Mouse (Mus musculus): ENCODE measurements around the gene Ptpru. TPM values are rescaled to one million over a fixed set of nuclear protein-coding genes. Genes with fewer than 3 reads are reported as not detected.
A peak's percentile ranks its signal among the peaks of the same experiment; 100 is the strongest.
"Not testable (repeated sequence)": the region's sequence is repeated elsewhere in the genome, so short reads cannot be mapped to it uniquely, and the experiment has no call there.

Ptpru gene
- total RNA-seq, 2 experiments from 2014 or later: 63.8 to 64.9 TPM

DNA sequence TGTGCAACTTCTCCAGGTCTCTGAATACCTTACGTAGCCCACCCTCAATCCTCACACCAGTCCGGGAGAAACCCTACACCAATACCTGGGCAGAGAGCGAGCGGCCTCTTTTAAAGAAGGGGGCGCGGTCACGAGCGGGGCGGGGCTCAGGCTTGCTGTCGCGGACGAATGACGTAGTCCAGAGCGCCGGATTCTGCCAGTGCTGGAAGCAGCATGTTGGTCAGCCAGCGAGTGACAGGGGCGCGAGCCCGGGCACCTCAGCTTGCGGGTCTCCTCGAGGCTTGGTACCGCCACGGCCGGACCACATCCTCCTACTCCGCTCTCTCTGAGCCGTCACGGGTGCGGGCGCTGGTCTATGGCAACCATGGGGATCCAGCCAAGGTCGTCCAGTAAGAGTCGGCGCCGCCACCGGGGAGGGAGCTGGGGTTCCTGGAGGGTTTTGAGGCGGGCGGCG, 5.2 kb upstream of the Ptpru start, which contains the start of gene Mecr:
Gene Mecr, plus strand, starts transcription at position 181 of the 454 bp plus-strand sequence.
- DNase-seq (ENCODE audit: low spot score in 2 of 2): peak; percentile 92 to 96
- intact Hi-C loops (cut with DNase I): no loop called here

DNA sequence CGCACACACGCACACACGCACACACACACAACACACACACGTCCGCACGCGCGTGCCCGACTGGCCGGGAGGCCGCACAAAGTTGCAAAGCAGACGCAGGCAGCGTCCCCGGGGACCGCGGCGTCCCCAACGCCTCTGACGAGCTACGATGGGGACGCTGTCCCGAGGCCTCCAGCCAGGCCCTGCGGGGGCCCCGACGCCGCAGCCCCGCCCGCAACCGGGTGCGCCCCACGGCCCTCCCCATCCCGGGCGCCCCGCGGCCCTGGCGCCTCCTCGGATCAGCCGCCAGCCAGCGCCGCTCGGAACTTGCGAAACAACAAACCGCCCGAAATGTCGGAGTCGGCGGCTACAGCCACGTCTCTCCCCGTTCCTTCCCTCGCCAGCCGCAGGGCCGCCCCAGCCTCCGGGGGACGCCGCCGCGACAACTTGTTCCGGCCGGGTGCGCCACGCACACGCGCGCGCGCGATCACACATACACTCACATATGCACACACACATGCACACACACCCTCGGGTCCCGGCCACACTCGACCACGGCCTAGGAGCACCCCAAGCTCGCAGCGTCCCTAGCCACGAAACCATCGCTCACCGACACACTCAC, 1.1 kb downstream of the Ptpru start:
- DNase-seq (ENCODE audit: low spot score in 2 of 2): no peak
- intact Hi-C loops (cut with DNase I): loop anchor here (5.0 to 10.0 kb wide), 3 partner anchors 350 to 1042 kb away; partner anchors contain the start of gene Sdc3

DNA sequence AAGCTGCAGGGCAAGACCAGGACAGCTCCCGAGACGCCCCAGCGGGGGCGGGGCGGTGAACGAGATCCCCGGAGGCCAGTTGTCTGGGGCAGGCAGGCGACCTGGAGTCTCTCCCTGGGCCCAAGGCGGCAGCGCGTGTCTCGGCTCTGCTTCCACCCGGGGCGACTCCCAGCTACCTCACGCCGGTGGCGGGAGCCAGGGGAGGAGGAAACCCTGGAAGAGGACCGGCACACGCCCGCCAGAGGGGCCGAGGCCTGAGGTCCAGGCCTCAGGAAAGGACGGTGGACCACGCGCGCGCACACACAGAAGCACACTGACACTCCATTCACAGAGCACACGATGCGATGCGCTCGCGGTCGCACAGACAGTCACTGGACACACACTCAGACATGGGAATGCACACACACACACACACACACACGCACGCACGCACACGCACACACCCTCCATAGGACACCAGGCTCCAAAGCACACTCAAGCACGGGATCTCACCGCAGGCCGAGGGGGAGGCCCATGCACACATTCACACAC, 1.7 kb downstream of the Ptpru start:
- no peak for DNase-seq (ENCODE audit: low spot score in 2 of 2)
- intact Hi-C loops (cut with DNase I): loop anchor here (5.0 to 10.0 kb wide), 3 partner anchors 349 to 1042 kb away; partner anchors contain the start of gene Sdc3

DNA sequence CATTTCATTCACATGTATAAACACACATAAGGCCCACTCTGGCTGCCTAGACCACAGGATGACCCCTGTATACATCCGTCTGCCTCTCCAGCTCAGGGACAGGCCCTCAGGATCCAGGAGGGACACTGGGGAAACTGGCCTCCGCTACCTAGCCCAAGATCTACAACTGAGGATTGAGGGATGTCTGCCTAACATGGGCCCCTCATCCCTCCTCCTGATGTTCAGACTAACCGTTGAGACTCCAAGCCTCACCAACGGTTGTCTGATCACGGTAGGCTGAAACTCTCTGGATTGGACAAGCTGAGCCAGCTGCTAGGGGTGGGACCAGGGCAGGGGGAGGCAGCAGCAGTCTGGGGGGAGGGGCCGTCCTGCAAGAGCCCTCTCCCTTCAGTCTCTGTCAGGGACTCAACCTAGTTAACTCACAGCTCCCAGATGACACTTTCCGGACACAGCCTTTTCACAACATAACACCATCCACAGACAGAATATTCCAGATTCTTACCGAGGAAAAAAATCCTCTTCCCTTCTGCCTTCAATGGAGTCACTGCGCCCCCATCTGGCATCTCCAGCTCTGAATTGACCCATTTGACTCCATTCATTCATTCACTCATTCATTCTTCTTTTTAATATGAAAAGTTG, 4.0 kb downstream of the Ptpru start:
- DNase-seq (ENCODE audit: low spot score in 2 of 2): peak in 1 of 2 experiments; percentile 50
- intact Hi-C loops (cut with DNase I): loop anchor here (5.0 to 10.0 kb wide), 3 partner anchors 52 to 1039 kb away; partner anchors contain the start of gene Sdc3

DNA sequence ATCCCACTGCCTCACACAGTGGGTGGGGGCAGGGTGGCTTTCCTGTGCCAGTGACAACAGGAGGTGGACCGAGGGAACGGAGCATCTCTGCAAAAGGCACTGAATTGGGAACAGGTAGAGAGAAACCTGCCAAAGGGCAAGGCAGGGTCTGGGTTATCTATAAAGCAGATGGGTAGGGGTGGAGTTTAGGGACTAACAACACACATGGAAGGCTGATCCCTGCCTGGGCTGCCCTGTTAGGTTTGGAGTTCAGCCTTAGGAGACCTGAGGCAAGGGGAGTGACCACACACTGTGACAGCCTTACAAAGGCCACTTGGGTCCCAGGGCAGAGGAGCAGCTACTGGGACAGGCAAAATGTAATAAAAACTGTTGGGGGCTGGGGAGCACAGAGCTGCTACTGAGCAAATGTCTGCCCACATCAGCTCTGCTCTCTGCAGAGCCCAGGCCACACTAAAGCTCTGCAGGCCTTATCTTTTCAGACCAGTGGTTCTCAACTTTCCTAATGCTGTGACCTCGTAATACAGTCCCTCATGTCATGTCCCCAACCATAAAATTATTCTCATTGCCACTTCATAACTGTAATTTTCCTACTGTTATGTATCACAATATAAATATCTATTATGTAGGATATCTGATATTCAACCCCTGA, 5.2 kb downstream of the Ptpru start:
- intact Hi-C loops (cut with DNase I): loop anchor here (5.0 to 10.0 kb wide), 3 partner anchors 51 to 1038 kb away; partner anchors contain the start of gene Sdc3
- DNase-seq (ENCODE audit: low spot score in 2 of 2): no peak

DNA sequence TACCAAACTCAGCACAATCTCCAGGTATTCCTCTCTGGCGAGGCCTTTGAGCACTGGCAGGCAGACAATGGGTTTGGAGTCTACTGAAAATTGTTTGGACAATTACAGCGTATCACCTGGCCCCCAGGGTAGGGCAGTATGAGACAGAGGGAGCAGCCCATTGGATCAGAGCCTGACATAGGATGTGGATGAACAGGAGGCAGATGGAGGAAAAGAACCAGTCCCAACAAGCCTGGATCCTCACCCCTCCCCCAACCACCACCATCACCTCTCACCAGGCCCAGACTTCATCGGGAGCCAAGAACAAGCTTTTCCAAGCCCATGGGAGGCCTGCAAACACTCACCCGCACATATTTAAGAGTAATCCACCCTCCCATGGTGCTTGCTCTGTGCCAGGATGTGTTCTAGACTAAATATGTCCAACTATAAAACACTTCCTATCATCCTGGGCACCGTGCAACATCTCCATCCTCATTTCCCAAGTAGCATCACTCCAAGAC, 6.5 kb downstream of the Ptpru start:
- no peak for DNase-seq (ENCODE audit: low spot score in 2 of 2)
- intact Hi-C loops (cut with DNase I): loop anchor here (5.0 to 10.0 kb wide), 3 partner anchors 49 to 1037 kb away; partner anchors contain the start of gene Sdc3

DNA sequence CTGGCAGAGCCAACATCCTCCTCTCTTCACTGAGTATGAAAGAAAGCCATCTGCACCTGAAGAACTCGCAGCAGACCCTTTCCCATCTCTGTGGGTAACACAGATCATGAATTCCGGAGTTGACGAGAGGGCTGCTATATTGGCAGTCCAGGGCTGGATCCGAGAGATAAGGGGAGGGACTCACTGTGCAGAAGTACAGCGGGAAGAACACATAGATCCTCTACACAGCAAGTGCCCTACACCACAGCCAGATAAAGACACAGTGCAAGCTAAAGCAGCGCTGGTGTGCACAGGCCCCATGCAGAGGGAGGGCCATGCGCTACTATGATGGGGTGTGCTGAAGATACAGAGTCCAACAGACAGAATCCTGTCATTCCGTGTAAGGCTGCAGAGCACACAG, 9.0 kb downstream of the Ptpru start:
- intact Hi-C loops (cut with DNase I): no loop called here
- no peak for DNase-seq (ENCODE audit: low spot score in 2 of 2)

DNA sequence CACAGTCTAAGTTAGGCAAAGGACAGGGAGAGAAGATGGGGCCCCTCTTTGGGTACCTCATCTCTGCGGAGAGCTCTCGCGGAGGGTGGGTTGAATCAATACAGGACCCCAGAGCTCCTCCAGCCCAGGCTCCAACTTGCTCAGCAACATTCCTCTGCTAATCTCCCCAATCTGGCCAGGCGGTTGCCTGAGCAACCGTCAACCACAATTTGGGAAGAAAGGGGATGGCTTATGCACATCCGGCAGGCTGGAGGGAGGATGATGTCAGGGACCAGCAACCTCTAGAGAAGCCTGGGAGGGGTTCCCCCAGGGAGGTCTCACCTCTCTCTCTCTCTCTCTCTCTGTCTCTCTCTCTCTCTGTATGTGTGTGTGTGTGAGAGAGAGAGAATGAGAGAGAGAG, 11.2 kb downstream of the Ptpru start:
- intact Hi-C loops (cut with DNase I): no loop called here
- no peak for DNase-seq (ENCODE audit: low spot score in 2 of 2)

DNA sequence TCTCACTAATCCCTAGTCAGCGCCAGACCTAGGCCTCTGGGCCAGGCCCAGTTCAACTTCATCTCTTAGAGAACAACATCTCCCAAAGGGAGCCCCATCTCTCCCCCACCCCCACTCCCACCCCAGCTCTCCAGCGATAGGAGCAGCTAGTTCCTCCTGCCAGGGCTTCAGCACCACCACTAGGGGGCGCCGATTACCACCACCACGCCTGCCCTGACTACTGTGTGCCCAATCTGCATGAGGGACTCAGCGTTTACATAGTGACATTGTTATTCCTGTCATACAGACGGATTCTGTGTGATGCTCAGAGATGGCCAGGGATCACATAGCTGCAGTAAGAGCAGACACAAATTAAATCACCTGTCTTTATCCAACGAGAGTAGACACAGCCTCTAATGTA, 12.3 kb downstream of the Ptpru start:
- no peak for DNase-seq (ENCODE audit: low spot score in 2 of 2)
- intact Hi-C loops (cut with DNase I): no loop called here

DNA sequence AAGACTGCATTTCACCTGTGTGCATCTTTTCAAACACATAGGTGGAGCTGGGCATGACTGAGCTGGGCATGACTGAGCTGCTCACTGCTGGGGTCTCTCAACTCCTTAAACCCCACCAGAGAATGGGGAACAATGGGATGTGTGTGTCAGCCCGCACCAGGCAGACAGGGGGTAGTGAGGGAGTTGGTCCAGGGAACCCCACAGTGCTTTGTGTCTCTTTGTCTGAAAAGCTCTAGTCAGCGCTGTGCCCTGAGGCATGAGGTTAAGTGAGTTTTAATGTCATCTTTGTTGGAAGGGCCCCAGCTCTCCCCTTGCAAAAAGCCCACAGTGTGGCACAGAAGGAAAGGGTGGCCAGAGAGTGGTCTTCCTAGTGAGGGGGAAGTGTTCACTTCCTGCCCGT, 13.1 kb downstream of the Ptpru start:
- intact Hi-C loops (cut with DNase I): no loop called here

DNA sequence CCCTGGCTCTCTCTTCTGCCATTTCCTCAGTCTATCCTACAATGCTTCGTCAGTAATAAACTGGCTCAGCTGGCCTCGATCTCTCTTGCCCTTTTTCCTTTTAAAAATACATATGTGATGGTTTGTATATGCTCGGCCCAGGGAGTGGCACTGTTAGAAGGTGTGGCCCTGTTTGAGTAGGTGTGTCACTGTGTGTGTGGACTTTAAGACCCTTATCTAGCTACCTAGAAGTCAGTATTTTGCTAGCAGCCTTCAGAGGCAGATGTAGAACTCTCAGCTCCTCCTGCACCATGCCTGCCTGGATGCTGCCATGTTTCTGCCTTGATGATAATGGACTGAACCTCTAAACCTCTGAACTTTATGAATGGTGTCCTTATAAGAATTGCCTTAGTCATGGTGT, 15.5 kb downstream of the Ptpru start:
- no peak for DNase-seq (ENCODE audit: low spot score in 2 of 2)
- intact Hi-C loops (cut with DNase I): no loop called here

More for the DNA sequence above, 13.1 kb downstream of the Ptpru start:
- no peak for DNase-seq (ENCODE audit: low spot score in 2 of 2)

DNA sequence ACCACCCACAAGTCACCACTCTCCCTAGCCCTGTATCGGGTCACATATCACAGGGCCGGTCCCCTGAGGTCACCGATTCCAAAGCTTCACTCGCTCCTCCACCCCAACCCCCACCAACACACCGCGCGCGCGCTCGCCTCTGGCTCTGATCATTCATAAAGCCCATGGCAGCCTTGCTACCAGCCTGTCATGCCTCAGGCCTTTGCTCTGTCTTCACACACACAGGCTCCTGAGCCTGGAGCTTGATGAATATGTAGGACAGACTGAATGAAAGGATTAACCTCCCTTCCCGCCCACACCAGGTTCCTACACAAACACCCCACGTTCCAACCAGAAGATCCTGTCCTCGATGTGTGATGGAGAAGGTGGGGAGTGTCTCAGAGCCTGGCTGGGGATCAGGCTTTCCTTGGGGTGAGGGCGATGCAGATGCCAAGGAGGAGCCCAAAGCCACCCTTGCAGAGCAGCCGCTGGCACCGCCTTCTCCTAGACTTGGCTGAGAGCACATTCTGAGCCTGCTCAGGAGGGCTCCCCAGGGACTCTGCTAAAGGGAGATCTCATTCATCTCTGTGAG, 16.8 kb downstream of the Ptpru start:
- intact Hi-C loops (cut with DNase I): no loop called here
- DNase-seq (ENCODE audit: low spot score in 2 of 2): peak; percentile 35 to 51

DNA sequence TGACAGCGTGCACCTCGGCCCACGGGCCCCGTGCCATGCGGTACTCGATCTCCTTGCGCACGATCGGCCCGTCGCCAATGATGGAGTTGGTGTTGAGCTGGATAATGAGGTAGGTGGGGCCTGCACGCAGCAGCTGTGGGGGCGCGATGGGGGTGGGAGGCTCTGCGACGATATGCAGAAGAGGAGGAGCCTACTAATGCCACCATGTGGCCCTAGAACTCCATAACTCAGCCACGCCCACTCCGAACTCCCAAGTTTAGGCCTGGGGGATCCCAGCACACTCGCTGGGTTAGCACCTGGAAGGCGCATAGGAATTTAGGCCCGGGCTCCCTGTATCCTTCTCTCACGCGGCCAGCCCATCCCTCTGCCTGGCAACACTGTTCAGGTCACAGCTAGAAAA, 19.2 kb downstream of the Ptpru start:
- no peak for DNase-seq (ENCODE audit: low spot score in 2 of 2)
- intact Hi-C loops (cut with DNase I): no loop called here

DNA sequence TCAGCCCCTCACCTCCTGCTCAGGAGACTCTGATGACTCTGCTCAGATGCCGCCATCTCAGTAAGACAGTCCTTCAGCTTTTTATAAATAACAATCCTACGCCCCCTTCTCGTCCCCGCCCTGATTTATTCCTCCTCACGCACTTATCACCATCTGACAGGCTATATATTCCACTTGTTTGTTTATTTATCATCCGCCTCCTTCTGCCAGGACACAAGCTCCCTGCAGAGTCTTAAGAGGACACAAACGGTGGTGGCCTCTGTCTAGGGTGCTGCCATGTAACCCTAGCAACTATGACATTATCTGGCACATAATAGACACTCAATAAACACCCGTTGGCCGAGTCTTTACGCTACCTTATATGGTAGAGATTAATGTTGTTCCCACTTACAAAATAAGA, 22.3 kb downstream of the Ptpru start:
- DNase-seq (ENCODE audit: low spot score in 2 of 2): no peak
- intact Hi-C loops (cut with DNase I): no loop called here

DNA sequence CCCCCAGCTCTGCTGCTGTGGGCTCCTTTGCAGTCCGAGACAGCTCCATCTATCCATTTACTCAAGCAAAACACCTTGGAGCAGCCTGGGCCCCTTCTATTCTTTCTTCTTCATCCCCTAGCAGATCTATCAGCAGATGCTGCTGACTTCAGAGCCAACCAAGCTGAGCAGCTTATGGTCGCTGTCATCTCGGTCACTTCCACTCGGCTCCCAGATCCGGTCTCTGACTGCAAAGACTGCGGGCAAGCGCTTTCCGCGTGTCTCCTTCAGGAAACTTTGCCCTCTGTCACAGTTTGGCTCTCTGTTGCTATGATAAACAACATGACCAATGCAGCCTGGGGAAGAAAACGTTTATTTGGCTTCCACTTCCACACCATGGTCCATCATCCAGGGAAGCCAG, 23.2 kb downstream of the Ptpru start:
- intact Hi-C loops (cut with DNase I): no loop called here
- DNase-seq (ENCODE audit: low spot score in 2 of 2): no peak

DNA sequence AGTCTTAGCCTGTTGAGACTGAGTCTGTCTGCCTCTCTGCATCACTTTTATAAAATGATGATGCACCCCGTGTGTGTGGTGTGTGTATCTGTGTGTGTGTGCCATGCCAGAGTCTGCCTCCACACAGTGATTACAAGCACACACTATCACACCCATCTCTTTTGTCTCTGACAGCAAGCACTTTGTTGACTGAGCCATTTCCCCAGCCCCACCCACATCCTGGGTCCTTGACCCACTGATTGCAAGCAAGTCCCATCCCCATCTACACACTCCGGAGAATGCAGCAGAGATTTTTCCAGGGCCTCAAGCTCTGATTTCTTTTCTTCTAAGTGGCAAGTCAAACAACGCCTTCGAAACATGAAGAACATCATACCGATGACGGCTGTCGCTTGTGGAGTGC, 24.3 kb downstream of the Ptpru start:
- intact Hi-C loops (cut with DNase I): no loop called here
- DNase-seq (ENCODE audit: low spot score in 2 of 2): no peak

DNA sequence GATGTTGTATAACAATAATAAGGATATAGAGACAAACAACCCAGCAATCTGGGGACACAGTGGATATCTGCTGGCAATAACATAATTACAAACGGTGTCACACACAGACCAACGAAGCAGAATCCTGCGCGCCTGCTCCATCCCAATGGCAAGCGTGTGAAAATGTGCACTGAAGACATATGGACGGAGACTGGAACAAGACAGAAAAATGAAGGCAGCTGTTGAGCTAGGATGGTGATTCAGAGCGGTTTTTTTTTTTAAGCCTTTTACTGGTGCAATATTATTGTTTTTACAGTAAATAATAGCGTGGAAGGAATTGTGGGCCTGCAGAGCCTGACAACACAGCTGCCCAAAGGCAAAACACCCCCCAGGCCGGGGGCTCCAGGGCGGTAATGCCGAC, 25.6 kb downstream of the Ptpru start:
- intact Hi-C loops (cut with DNase I): no loop called here
- peak; percentile 27 to 56 for DNase-seq (ENCODE audit: low spot score in 2 of 2)

DNA sequence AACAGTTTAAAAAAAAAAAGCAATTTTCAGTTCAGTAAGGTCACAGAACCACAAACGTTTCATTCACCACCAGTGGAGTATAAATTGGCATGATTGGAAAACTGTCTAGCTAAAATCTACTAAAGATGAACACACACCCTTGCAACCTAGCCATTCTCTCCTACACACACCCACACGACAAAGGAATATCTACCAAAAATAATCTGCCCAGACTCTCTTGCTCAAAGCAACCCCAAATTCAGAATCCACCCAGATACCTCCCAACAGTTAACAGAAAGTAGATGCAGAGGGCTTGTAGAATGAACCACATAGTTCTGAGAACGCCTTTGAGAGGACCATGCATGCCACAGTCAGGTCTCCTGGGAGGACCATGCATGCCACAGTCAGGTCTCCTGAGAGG, 32.8 kb downstream of the Ptpru start:
- intact Hi-C loops (cut with DNase I): no loop called here
- no peak for DNase-seq (ENCODE audit: low spot score in 2 of 2)

DNA sequence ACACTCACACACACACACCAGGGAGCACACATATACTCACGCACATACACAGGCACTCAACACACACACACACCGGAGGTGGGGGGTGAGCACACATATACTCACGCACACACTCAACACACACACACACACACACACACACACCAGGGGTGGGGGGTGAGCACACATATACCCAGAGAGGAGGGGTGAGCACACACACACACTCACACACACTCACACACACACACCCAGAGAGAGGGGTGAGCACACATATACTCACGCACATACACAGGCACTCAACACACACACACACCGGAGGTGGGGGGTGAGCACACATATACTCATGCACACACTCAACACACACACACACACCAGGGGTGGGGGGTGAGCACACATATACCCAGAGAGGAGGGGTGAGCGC, 33.4 kb downstream of the Ptpru start:
- DNase-seq (ENCODE audit: low spot score in 2 of 2); intact Hi-C loops (cut with DNase I): not testable (repeated sequence)

DNA sequence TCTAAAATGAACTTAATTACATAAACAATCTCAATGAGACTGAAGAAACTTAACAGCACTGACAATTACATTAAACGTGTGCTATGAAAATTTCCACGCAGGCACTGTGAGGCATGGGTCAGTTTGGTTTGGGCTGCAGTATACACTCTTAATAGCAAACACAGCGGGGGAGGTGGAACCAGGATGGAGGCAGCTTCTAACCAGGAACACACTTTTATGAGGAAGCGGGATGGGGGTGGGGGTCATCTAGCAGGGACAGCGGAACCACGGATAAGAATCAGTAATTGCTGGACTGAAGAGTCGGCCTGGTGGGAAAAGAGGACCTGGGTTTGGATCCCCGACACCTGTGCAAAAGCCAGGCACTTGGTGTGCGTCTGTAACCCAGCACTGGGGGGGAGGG, 34.2 kb downstream of the Ptpru start:
- DNase-seq (ENCODE audit: low spot score in 2 of 2): no peak
- intact Hi-C loops (cut with DNase I): no loop called here

Measured in left cerebral cortex, postnatal 14 days (tissue).